Mouse (Mus musculus) heart, embryonic 15.5 days (tissue): ENCODE data around the gene Ninl. TPM values are rescaled to one million over a fixed set of nuclear protein-coding genes. Genes with fewer than 3 reads are reported as not detected.

Experiments
- ATAC-seq: fragments of 200-750 bp; cut with Nextera tagmentation; replicated peaks from 2 replicates; pipeline ENCODE4 v1.8.0; 2017; ENCODE audit warnings: low read depth, moderate TSS enrichment; ENCODE audit not compliant: insufficient number of reproducible peaks, insufficient read depth, low FRiP score
- H3K27ac ChIP-seq: fragments of 300-500 bp; sonication (generic); 2 replicates; pipeline ENCODE4 v1.5.1; 2015; ENCODE audit warnings: mild to moderate bottlenecking, inconsistent platforms
- H3K27me3 ChIP-seq: fragments of 300-500 bp; sonication (generic); 2 replicates; pipeline ENCODE4 v1.6.1; 2015; ENCODE audit warnings: inconsistent platforms
- H3K36me3 ChIP-seq: fragments of 300-500 bp; sonication (generic); 2 replicates; pipeline ENCODE4 v1.6.1; 2015; ENCODE audit warnings: mild to moderate bottlenecking, inconsistent platforms
- H3K4me1 ChIP-seq: fragments of 300-500 bp; sonication (generic); replicated peaks from 2 replicates; pipeline ENCODE4 v1.6.1; 2015; ENCODE audit warnings: inconsistent platforms
- H3K4me2 ChIP-seq: fragments of 300-500 bp; sonication (generic); 2 replicates; pipeline ENCODE4 v1.6.1; 2015; ENCODE audit warnings: inconsistent platforms, mild to moderate bottlenecking, moderate library complexity
- H3K4me3 ChIP-seq: fragments of 300-500 bp; sonication (generic); 2 replicates; pipeline ENCODE4 v1.5.1; 2015; ENCODE audit warnings: mild to moderate bottlenecking, inconsistent platforms
- H3K9ac ChIP-seq: fragments of 300-500 bp; sonication (generic); 2 replicates; pipeline ENCODE4 v1.6.1; 2015; ENCODE audit warnings: mild to moderate bottlenecking, inconsistent platforms
- H3K9me3 ChIP-seq: fragments of 300-500 bp; sonication (generic); replicated peaks from 2 replicates; pipeline ENCODE4 v1.6.1; 2016; ENCODE audit warnings: inconsistent platforms
- WGBS: fragments of 180-500 bp; shearing (Covaris S2); methylation state at CpG from one replicate; pipeline ENCODE4 v1.1.7; 2015; ENCODE audit warnings: mixed read lengths; 5-methylcytosine and 5-hydroxymethylcytosine counted together
- polyA plus RNA-seq: library from polyadenylated mRNA; unstranded; fragments of >200 nt; fragmentation: Nextera tagmentation; extraction: Ambion mirVana; gene quantifications from 2 replicates; pipeline ENCODE4 v1.2.1, GENCODE M21; 2015

The Ninl gene
- polyA plus RNA-seq, 1 experiment from 2014 or later = 2.8 TPM

DNA sequence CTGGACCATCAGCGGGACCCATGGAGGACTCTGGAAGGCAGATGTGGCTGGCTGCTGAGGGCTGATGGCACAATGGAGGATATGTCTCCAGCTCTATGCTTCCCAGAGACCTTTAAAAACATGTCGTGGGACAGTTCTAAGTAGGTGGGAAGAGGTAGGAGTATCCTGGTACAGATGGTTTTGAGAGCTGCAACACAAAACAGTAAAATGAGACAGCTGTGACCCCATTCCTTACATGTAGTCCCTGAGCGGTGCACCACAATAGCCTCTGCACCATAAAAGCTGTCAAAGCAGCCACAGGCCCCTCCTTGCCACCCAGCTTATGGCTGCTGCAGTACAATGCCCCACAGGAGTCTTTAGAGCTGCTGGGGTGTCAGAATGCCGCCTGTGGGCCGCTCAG is 41.6 kb downstream of the Ninl start:
- Histone ChIP-seq H3K9ac (no peak overlapping the region), H3K9me3 (no peaks in the 10 kb centered on the region), H3K4me3 (no peak overlapping the region), H3K27me3 (no peaks in the 10 kb centered on the region), H3K27ac (no peak overlapping the region), H3K4me2 (no peak overlapping the region), H3K4me1 (peaks cover 13% of the 10 kb centered on the region; the same call in 1 of the 2 replicates), H3K36me3 (no peaks in the 10 kb centered on the region)
- ATAC-seq = no peak
- WGBS = 72% methylated on average over 5 of the region's 5 CpGs

DNA sequence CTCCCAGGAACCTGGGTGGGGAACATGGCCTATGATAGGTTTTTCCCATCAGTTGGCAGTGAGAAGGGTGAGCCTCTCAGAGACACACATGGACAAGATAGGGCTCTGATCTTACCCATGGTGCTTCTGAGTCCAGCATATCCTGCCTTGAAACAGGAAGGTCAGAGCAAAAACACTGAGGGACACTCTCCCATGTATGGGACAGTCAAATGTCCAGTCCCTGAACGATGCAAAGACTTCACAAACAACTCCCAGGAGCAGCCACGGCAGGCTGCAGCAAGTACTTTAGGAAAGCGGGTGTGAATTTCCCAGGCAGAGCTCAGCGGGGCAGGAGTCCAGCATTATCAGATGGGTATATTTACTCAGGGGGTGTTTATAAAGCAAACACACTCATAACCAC is 43.9 kb downstream of the Ninl start:
- H3K9ac ChIP-seq = no peak overlapping the region
- no peaks in the 10 kb centered on the region for H3K27me3 ChIP-seq
- H3K36me3 ChIP-seq = no peaks in the 10 kb centered on the region
- no peak overlapping the region for H3K27ac ChIP-seq
- H3K9me3 ChIP-seq = no peaks in the 10 kb centered on the region
- H3K4me1 ChIP-seq = peaks cover 6% of the 10 kb centered on the region; the same call in 1 of the 2 replicates
- ATAC-seq = no peak
- H3K4me3 ChIP-seq = no peak overlapping the region
- H3K4me2 ChIP-seq = no peak overlapping the region
- WGBS = 56% methylated on average over 4 of the region's 4 CpGs

DNA sequence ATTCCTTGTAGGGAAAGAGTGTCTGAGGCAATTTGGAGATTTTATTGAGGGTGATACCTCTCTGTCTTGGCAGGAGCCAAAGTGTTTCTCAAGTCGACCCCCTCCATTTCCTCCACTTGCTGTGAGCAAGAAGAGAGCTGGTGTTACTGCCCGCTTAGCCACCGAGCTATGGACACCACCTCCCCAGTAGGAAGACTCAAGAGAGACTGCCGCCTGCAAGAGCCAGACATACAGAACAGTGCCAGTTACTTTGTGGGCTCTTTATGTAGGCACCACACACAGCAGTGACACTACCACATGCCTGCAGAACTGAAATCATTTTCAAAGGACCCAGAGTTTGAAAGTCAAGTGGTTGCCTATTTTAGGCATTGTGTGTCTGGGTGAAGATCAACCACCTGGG is 48.1 kb downstream of the Ninl start:
- Histone ChIP-seq H3K4me3 (no peak overlapping the region), H3K36me3 (no peaks in the 10 kb centered on the region), H3K9ac (no peak overlapping the region), H3K27ac (no peak overlapping the region), H3K4me2 (no peak overlapping the region), H3K27me3 (no peaks in the 10 kb centered on the region), H3K4me1 (peaks cover 3% of the 10 kb centered on the region; the same call in 1 of the 2 replicates), H3K9me3 (no peaks in the 10 kb centered on the region)
- no peak for ATAC-seq
- WGBS = 75% methylated on average over 4 of the region's 4 CpGs

DNA sequence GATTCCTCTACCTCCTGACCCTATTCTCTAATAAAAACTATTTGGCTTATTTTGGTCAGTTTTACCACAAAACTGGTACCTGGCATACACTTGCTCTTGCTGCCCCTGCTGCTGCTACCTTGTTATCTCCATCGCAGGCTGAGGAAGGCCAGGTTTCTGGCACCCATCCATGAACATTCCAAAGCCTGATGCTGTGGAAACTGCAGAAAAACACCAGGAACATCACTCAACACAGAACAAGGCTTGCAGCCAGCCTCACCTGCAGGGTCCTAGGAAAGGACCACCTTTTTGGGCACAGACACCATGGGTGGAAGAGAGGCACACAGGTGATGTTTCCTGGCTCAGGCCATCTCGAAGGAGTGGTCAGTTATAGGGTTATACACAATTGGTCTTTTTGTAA is 48.7 kb downstream of the Ninl start:
- no peak overlapping the region for H3K9ac ChIP-seq
- H3K27me3 ChIP-seq = no peaks in the 10 kb centered on the region
- H3K4me3 ChIP-seq = no peak overlapping the region
- H3K36me3 ChIP-seq = no peaks in the 10 kb centered on the region
- no peak overlapping the region for H3K27ac ChIP-seq
- peaks cover 3% of the 10 kb centered on the region; the same call in 1 of the 2 replicates for H3K4me1 ChIP-seq
- WGBS = 59% methylated on average over 2 of the region's 2 CpGs
- no peak for ATAC-seq
- no peaks in the 10 kb centered on the region for H3K9me3 ChIP-seq
- H3K4me2 ChIP-seq = no peak overlapping the region

DNA sequence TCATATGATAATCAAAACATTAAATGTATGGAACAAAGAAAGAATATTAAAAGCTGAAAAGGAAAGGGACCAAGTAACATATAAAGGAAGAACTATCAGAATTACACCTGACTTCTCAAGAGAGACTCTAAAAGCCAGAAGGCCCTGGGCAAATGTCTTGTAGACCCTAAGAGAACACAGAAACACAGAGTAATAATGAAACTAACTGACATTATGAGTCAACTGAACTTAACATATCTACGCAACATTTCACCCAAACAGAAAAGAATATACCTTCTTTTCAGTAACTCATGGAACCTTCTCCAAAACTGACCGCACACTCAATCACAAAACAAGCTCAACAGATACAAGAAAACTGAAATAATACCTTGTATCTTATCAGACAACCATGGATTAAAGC is 53.8 kb downstream of the Ninl start:
- no peak overlapping the region for H3K4me3 ChIP-seq
- no peaks in the 10 kb centered on the region for H3K36me3 ChIP-seq
- 92% methylated on average over 2 of the region's 2 CpGs for WGBS
- no peaks in the 10 kb centered on the region for H3K9me3 ChIP-seq
- H3K27ac ChIP-seq = no peak overlapping the region
- H3K4me1 ChIP-seq = peaks cover 2% of the 10 kb centered on the region; the same call in 1 of the 2 replicates
- H3K27me3 ChIP-seq = no peaks in the 10 kb centered on the region
- ATAC-seq = no peak
- H3K9ac ChIP-seq = no peak overlapping the region
- no peak overlapping the region for H3K4me2 ChIP-seq

DNA sequence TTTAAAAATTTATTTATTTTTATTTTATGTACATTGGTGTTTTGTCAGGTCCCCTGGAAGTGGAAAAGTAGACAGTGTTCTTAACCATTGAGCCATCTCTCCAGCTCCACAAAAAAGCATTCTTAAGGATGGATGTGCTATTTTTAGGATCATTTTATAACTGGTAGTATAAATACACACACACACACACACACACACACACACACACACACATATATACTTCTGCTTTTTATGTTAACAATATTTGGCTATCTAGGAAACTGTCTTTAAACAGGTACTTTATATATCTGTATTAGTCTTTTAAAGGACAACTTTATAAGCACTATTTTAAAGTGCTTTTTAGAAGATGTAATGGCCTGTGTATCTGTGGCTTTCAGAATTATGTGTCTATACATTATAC is 57.1 kb downstream of the Ninl start:
- H3K4me1 ChIP-seq = peaks cover 2% of the 10 kb centered on the region; the same call in 1 of the 2 replicates
- no peak overlapping the region for H3K9ac ChIP-seq
- H3K9me3 ChIP-seq = no peaks in the 10 kb centered on the region
- no peak overlapping the region for H3K4me3 ChIP-seq
- no peaks in the 10 kb centered on the region for H3K36me3 ChIP-seq
- H3K27me3 ChIP-seq = no peaks in the 10 kb centered on the region
- no peak overlapping the region for H3K27ac ChIP-seq
- H3K4me2 ChIP-seq = no peak overlapping the region
- ATAC-seq = no peak

DNA sequence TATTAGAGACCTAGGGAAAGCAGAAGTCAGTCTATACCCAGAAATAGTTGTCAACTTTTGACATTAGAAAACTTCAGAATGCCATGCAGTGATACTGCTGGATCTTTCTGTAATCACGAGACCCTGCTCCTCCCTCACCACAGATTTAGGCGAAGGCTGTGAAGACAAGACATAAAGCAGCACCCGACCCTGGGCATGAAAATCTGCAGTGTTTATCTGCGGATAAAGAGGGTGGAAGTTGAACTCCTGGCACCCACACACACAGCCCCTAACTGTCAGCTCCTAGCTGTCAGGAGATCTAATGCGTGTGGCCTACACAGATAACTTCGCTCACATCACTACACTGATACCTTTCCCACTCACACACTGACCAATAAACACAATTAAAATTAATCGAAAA is 57.7 kb downstream of the Ninl start:
- WGBS = 40% methylated on average over 7 of the region's 7 CpGs

DNA sequence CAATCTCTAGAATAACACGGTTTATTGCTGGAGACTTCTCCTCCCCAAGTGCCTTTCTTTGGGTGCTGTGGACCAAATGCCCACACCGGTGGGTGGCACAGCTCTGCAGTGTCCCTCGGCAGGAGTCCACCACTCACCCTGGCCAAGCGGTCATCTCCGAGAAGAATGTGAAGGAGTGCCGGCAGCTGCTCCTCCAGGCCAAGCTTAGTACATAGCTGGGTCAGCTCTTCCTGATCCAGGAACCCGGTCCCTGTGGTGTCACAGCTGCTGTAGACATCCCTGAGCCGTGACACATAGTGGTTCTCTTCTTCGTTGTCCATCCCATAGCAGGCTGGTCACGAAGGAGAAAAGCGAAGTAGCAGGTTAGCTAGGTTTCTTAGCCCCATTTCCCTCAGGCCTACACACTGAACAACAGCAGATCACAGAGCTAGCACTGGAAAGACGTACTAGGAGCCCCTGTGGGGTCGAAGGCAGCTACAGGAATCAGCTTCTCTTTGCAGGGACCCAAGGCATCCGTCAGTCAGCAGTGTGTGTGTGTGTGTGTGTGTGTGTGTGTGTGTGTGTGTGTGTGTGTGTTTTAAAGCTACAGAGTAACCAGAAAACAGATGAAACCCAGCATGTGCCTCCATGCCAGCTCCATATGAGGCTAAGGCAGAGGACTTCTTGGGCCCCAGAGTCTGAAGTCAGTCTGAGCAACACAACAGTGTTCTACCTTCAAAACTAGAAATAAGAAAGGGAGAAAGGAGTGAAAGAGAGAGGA is 59.1 kb downstream of the Ninl start:
- no peak overlapping the region for H3K4me2 ChIP-seq
- no peaks in the 10 kb centered on the region for H3K9me3 ChIP-seq
- H3K9ac ChIP-seq = no peak overlapping the region
- H3K4me3 ChIP-seq = no peak overlapping the region
- H3K36me3 ChIP-seq = no peaks in the 10 kb centered on the region
- peaks cover 2% of the 10 kb centered on the region; the same call in 1 of the 2 replicates for H3K4me1 ChIP-seq
- no peaks in the 10 kb centered on the region for H3K27me3 ChIP-seq
- ATAC-seq = no peak; the same call in 1 of the 2 replicates
- no peak overlapping the region for H3K27ac ChIP-seq
- 82% methylated on average over 14 of the region's 14 CpGs for WGBS

More for the DNA sequence above, 57.7 kb downstream of the Ninl start:
- peaks cover 2% of the 10 kb centered on the region; the same call in 1 of the 2 replicates for H3K4me1 ChIP-seq
- no peaks in the 10 kb centered on the region for H3K9me3 ChIP-seq
- H3K27ac ChIP-seq = no peak overlapping the region
- H3K4me3 ChIP-seq = no peak overlapping the region
- no peak overlapping the region for H3K9ac ChIP-seq
- H3K36me3 ChIP-seq = no peaks in the 10 kb centered on the region
- no peaks in the 10 kb centered on the region for H3K27me3 ChIP-seq
- H3K4me2 ChIP-seq = no peak overlapping the region
- ATAC-seq = no peak

DNA sequence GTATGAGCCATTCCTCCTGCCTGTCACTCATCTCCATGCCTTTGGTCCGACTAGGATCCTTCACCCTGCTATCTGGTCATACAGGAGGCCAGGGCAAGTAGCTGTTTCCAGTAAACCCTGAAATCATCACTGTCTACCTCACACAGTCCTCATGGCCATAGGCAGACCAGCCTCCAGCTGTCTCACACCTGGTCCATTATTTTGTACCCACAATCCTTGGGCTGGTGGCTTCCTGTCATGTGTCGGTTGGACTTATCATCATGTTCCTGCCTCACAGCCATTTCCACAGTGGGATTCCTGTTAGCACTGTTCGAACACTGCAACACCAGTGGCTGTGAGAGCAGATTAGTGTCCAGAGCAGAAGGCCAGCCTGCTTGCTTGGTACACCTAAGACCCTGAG is 60.4 kb downstream of the Ninl start:
- H3K9me3 ChIP-seq = no peaks in the 10 kb centered on the region
- no peak for ATAC-seq
- H3K4me1 ChIP-seq = peaks cover 2% of the 10 kb centered on the region; the same call in 1 of the 2 replicates
- H3K4me3 ChIP-seq = no peak overlapping the region
- no peaks in the 10 kb centered on the region for H3K27me3 ChIP-seq
- 68% methylated on average over 3 of the region's 3 CpGs for WGBS
- H3K36me3 ChIP-seq = no peaks in the 10 kb centered on the region
- H3K9ac ChIP-seq = no peak overlapping the region
- H3K27ac ChIP-seq = no peak overlapping the region
- H3K4me2 ChIP-seq = no peak overlapping the region

DNA sequence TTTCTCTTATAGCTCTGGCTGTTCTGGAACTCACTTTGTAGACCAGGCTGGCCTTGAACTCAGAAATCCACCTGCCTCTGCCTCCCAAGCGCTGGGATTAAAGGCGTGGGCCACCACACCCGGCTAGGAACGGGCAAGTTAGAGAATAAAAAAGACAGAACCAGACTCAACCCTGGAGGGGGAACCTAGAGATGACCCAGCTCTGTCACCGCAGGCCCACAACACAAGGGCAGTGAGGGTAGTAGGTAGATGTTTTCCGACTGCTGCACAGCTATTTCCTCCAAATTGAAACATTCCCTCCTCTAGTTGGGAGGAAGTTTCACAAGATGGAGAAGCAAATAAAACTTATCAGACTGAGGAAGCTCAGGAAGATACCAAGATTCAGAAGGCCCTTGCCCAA is 61.5 kb downstream of the Ninl start:
- Histone ChIP-seq H3K9me3 (no peaks in the 10 kb centered on the region), H3K4me2 (no peak overlapping the region), H3K27me3 (no peaks in the 10 kb centered on the region), H3K4me1 (peaks cover 2% of the 10 kb centered on the region; the same call in 1 of the 2 replicates), H3K4me3 (no peak overlapping the region), H3K36me3 (no peaks in the 10 kb centered on the region), H3K27ac (no peak overlapping the region), H3K9ac (no peak overlapping the region)
- 89% methylated on average over 6 of the region's 6 CpGs for whole genome bisulfite sequencing
- no peak for ATAC-seq

DNA sequence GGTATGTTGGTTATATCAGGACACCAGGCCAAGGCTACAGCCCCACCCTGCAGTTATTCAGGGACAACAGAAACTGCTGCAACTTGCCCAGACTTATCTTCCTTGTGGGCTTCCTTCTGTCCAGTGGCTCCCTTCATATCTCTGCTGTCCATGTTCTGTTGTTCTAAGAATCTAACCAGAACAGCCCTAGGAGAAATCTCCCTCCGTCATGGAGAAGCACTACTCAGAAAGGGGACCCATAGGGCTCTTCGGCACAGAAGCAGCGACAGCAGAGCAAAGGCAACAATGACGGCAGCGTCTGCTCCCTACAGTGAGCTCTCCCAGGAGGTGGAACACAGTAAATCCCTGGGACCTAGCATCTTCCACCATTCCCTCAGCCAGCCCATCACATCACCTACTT is 62.3 kb downstream of the Ninl start:
- no peak overlapping the region for H3K4me3 ChIP-seq
- H3K36me3 ChIP-seq = no peaks in the 10 kb centered on the region
- no peaks in the 10 kb centered on the region for H3K27me3 ChIP-seq
- no peak overlapping the region for H3K4me2 ChIP-seq
- no peak for ATAC-seq
- H3K27ac ChIP-seq = no peak overlapping the region
- no peak overlapping the region for H3K9ac ChIP-seq
- no peaks in the 10 kb centered on the region for H3K9me3 ChIP-seq
- 79% methylated on average over 5 of the region's 5 CpGs for WGBS
- H3K4me1 ChIP-seq = peaks cover 2% of the 10 kb centered on the region; the same call in 1 of the 2 replicates
